Mouse (Mus musculus) CH12.LX (cell line): ENCODE data around the gene Tle1. TPM values are rescaled to one million over a fixed set of nuclear protein-coding genes. Genes with fewer than 3 reads are reported as not detected.

Experiments used
- DNase-seq: peaks from one replicate; pipeline ENCODE4 v3.0.0-alpha.2; 2013; ENCODE audit errors: extremely low read depth
- H3K27ac ChIP-seq: 2 replicates; pipeline ENCODE4 v1.5.1; 2012; ENCODE audit warnings: low read depth, mild to moderate bottlenecking, control low read depth, moderate library complexity; ENCODE audit not compliant: insufficient read depth
- H3K27me3 ChIP-seq: replicated peaks from 2 replicates; pipeline ENCODE3; 2012; ENCODE audit warnings: inconsistent platforms
- H3K36me3 ChIP-seq, 2 experiments: replicated peaks in 1 of 2; 2 replicates each; pipeline versions ENCODE3 to v1.6.1; 2012; ENCODE audit warnings: inconsistent platforms in 1 of 2, low read length in 1 of 2, mild to moderate bottlenecking in 1 of 2, mixed read lengths in 1 of 2, moderate library complexity in 1 of 2; ENCODE audit not compliant: control insufficient read depth in 1 of 2, insufficient read depth in 1 of 2
- H3K4me1 ChIP-seq, 2 experiments: 2 replicates each; pipeline ENCODE4 v1.6.1; 2012; ENCODE audit warnings: inconsistent platforms in 1 of 2, moderate library complexity in 1 of 2; ENCODE audit not compliant: insufficient read depth in 2 of 2, control insufficient read depth in 1 of 2
- H3K4me2 ChIP-seq: 2 replicates; pipeline ENCODE4 v1.6.1; 2012; ENCODE audit warnings: low read depth, mild to moderate bottlenecking, control low read depth; ENCODE audit not compliant: poor library complexity, insufficient read depth, severe bottlenecking
- H3K4me3 ChIP-seq, 3 experiments: fragments of 150-350 bp in 1 of 3; sonication (generic) in 1 of 3; replicated peaks in 1 of 3; 2 replicates each; pipeline versions ENCODE3 to v1.5.1; 2011 to 2012; ENCODE audit warnings: low read depth in 2 of 3, low read length in 2 of 3, mild to moderate bottlenecking in 2 of 3, moderate library complexity in 2 of 3, control low read depth in 1 of 3, improper control_type of control experiment in 1 of 3, inconsistent platforms in 1 of 3, mixed read lengths in 1 of 3; ENCODE audit not compliant: poor library complexity in 1 of 3
- H3K79me2 ChIP-seq: replicated peaks from 2 replicates; pipeline ENCODE4 v1.6.1; 2012; ENCODE audit warnings: mild to moderate bottlenecking, moderate library complexity; ENCODE audit not compliant: control insufficient read depth, poor library complexity, insufficient read depth, severe bottlenecking; ENCODE audit errors: extremely low read depth
- H3K9ac ChIP-seq: 2 replicates; pipeline ENCODE4 v1.6.1; 2012; ENCODE audit warnings: low read depth, mild to moderate bottlenecking, control low read depth, moderate library complexity; ENCODE audit not compliant: insufficient read depth
- H3K9me3 ChIP-seq: replicated peaks from 2 replicates; pipeline ENCODE3; 2012; ENCODE audit warnings: low read length, inconsistent platforms, mixed read lengths
- CHD1 ChIP-seq: IDR thresholded peaks from 2 replicates; pipeline ENCODE4 v1.6.1; 2012; ENCODE audit warnings: low read depth, low read length, improper control_type of control experiment, inconsistent platforms
- ETS1 ChIP-seq: conservative IDR thresholded peaks from 2 replicates; pipeline ENCODE4 v1.6.1; 2012; ENCODE audit warnings: low read depth, mild to moderate bottlenecking, inconsistent platforms, low read length, improper control_type of control experiment, moderate library complexity
- IRF4 ChIP-seq: IDR thresholded peaks from 2 replicates; pipeline ENCODE4 v1.6.1; 2014; ENCODE audit warnings: low read depth, mild to moderate bottlenecking, inconsistent platforms, low read length, improper control_type of control experiment
- MAFK ChIP-seq: IDR thresholded peaks from 2 replicates; pipeline ENCODE4 v1.6.1; 2011; ENCODE audit warnings: low read length, improper control_type of control experiment; ENCODE audit not compliant: insufficient replicate concordance
- MAX ChIP-seq: IDR thresholded peaks from 2 replicates; pipeline ENCODE4 v1.6.1; 2011; ENCODE audit warnings: low read length, improper control_type of control experiment
- MAZ ChIP-seq: IDR thresholded peaks from 2 replicates; pipeline ENCODE4 v1.6.1; 2012; ENCODE audit warnings: low read depth, mild to moderate bottlenecking, inconsistent platforms, low read length, improper control_type of control experiment, moderate library complexity
- MXI1 ChIP-seq: IDR thresholded peaks from 2 replicates; pipeline ENCODE4 v1.6.1; 2011; ENCODE audit warnings: mild to moderate bottlenecking, low read depth, low read length, improper control_type of control experiment
- MYC ChIP-seq: IDR thresholded peaks from 2 replicates; pipeline ENCODE4 v1.6.1; 2011; ENCODE audit warnings: low read depth, mild to moderate bottlenecking, improper control_type of control experiment, low read length
- PAX5 ChIP-seq: IDR thresholded peaks from 2 replicates; pipeline ENCODE4 v1.6.1; 2012; ENCODE audit warnings: low read length, inconsistent platforms, mixed read lengths
- POLR2AphosphoS2 ChIP-seq: IDR thresholded peaks from 2 replicates; pipeline ENCODE4 v1.6.1; 2011; ENCODE audit warnings: low read depth, low read length, improper control_type of control experiment
- RAD21 ChIP-seq: IDR thresholded peaks from 2 replicates; pipeline ENCODE4 v1.6.1; 2011; ENCODE audit warnings: low read depth, mild to moderate bottlenecking, low read length, improper control_type of control experiment, moderate library complexity
- RCOR1 ChIP-seq: conservative IDR thresholded peaks from 2 replicates; pipeline ENCODE4 v1.6.1; 2012; ENCODE audit warnings: low read depth, mild to moderate bottlenecking, inconsistent platforms, low read length, improper control_type of control experiment
- TBP ChIP-seq: conservative IDR thresholded peaks from 2 replicates; pipeline ENCODE4 v1.6.1; 2011; ENCODE audit warnings: low read depth, low read length, improper control_type of control experiment
- TCF12 ChIP-seq: IDR thresholded peaks from 2 replicates; pipeline ENCODE4 v1.6.1; 2014; ENCODE audit warnings: low read depth, mild to moderate bottlenecking, inconsistent platforms, low read length, improper control_type of control experiment
- USF1 ChIP-seq: IDR thresholded peaks from 2 replicates; pipeline ENCODE4 v1.6.1; 2014; ENCODE audit warnings: low read depth, mild to moderate bottlenecking, inconsistent platforms, low read length, improper control_type of control experiment
- ZKSCAN1 ChIP-seq: IDR thresholded peaks from 2 replicates; pipeline ENCODE4 v1.6.1; 2012; ENCODE audit warnings: low read depth, inconsistent platforms, low read length, improper control_type of control experiment, borderline replicate concordance
- ZMIZ1 ChIP-seq: IDR thresholded peaks from 2 replicates; pipeline ENCODE4 v1.6.1; 2012; ENCODE audit warnings: low read depth, mild to moderate bottlenecking, inconsistent platforms, low read length, improper control_type of control experiment
- dilution Hi-C: fragments of 300-500 bp; cut with MboI; formaldehyde crosslinking; loops from 2 replicates; pipeline ENCODE4 v1.14.3; 2020; ENCODE audit warnings: low sequenced_read_pairs; ENCODE audit not compliant: extremely low pct_unique_long_range_greater_than_20kb, extremely low pct_ligation_motif_present
- in situ Hi-C: fragments of 300-500 bp; cut with MboI; formaldehyde crosslinking; loops from 3 replicates; pipeline ENCODE4 v1.14.3; 2019; ENCODE audit warnings: low sequenced_read_pairs, low pct_ligation_motif_present, low pct_unique_long_range_greater_than_20kb, mixed read lengths
- polyA plus RNA-seq: library from polyadenylated mRNA; unstranded; fragments of >175 nt; gene quantifications from 2 replicates; pipeline ENCODE4 v1.2.1, GENCODE M21; 2012; ENCODE audit warnings: low read depth; ENCODE audit not compliant: insufficient read length
- total RNA-seq, 2 experiments: library from RNA; depleted of rRNA; stranded (reverse); fragments of 300-350 nt in 1 of 2; fragments of >200 nt in 1 of 2; gene quantifications; 2 replicates each; pipeline ENCODE4 v1.2.3; 2012 to 2014

The Tle1 gene
- total and polyA plus RNA-seq, 3 experiments = not detected

DNA sequence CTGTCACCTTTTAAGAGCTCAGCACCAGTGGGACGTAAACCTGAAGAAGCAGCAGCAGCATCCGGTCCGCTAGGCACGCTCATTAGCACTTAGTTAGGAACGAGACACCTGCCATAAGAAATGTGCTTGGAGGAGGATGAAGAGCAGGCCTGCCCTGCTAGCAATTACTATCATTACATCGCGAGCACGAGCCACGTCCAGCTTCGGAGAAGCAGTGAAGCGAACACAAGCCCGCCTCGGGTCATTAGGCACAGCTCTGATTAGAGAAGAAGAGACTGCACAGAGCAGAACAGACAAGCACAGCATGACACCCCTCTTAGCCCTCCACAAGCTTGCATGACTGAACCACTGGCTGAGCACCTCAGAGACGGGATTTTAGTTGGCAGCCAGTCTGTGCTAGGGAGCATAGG lies 40.6 kb downstream of the Tle1 start:
- Histone ChIP-seq H3K9ac (no peak overlapping the region), H3K36me3 (no peaks in the 10 kb centered on the region), H3K27ac (no peak overlapping the region), H3K4me3 (no peak overlapping the region), H3K79me2 (no peaks in the 10 kb centered on the region), H3K4me2 (no peak overlapping the region), H3K9me3 (peaks cover 44% of the 10 kb centered on the region), H3K27me3 (no peaks in the 10 kb centered on the region), H3K4me1 (no peaks in the 10 kb centered on the region)
- no peak for DNase-seq
- in situ Hi-C loops (no loop called here), dilution Hi-C loops (no loop called here)
- no peak for TF ChIP-seq MXI1
- no peak for TF ChIP-seq RCOR1
- no peak for TF ChIP-seq RAD21
- no peak for TF ChIP-seq MAZ
- no peak for TF ChIP-seq TBP
- no peak for TF ChIP-seq ZKSCAN1
- no peak for TF ChIP-seq IRF4
- no peak for TF ChIP-seq CHD1
- TF ChIP-seq TCF12 = no peak
- no peak for TF ChIP-seq MAFK
- TF ChIP-seq ETS1 = no peak
- TF ChIP-seq MYC = no peak

- H3K79me2 ChIP-seq = no peaks in the 10 kb centered on the region
- dilution Hi-C loops = no loop called here
- no peak for DNase-seq
- no peaks in the 10 kb centered on the region for H3K27me3 ChIP-seq
- H3K4me2 ChIP-seq = no peak overlapping the region
- H3K4me1 ChIP-seq = no peaks in the 10 kb centered on the region
- no peak overlapping the region for H3K9ac ChIP-seq
- no peak overlapping the region for H3K27ac ChIP-seq
- H3K4me3 ChIP-seq = no peak overlapping the region
- peaks cover 43% of the 10 kb centered on the region for H3K9me3 ChIP-seq
- TF ChIP-seq PAX5 (no peak), POLR2AphosphoS2 (no peak), MAZ (no peak), ZMIZ1 (no peak), TBP (no peak), MXI1 (no peak), CHD1 (no peak), USF1 (no peak), MAX (no peak)
- no peaks in the 10 kb centered on the region for H3K36me3 ChIP-seq
- in situ Hi-C loops = no loop called here
These were observed 42.8 kb downstream of the Tle1 start for GRCm38 (mm10) chr4:72157931-72158371.
